Mouse (Mus musculus) adrenal gland, postnatal 10 days (tissue): ENCODE data around the gene Prmt8. TPM values are rescaled to one million over a fixed set of nuclear protein-coding genes. Genes with fewer than 3 reads are reported as not detected.

Experiments used
- DNase-seq: peaks from one replicate; pipeline ENCODE4 v3.0.0; 2021; ENCODE audit warnings: mixed read lengths
- total RNA-seq, 2 experiments: library from RNA; stranded (reverse); gene quantifications; 2 replicates each; pipeline ENCODE4 v1.2.3; 2021

Gene Prmt8
- total RNA-seq, 2 experiments from 2014 or later, result 0.12 to 0.15 TPM

DNA sequence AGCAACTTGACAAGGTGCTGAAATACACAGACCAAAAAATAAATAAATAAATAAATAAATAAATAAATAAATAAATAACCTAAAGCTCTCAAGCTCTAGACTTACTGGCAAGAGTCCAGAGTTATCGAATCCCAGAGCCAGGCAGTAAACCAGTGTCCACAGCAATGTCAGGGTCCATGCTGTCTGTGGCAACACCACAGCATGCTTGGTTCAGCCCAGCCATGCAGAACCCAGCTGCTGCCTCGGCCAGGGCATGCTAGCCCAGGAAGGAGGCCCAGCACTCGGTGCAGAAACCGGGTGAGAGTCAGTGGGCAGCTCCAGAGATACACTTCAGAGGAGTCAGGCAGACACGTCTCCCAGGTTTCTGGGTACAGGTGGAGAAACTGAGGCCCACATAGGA lies 29.4 kb downstream of the Prmt8 start:
- DNase-seq, result no peak

DNA sequence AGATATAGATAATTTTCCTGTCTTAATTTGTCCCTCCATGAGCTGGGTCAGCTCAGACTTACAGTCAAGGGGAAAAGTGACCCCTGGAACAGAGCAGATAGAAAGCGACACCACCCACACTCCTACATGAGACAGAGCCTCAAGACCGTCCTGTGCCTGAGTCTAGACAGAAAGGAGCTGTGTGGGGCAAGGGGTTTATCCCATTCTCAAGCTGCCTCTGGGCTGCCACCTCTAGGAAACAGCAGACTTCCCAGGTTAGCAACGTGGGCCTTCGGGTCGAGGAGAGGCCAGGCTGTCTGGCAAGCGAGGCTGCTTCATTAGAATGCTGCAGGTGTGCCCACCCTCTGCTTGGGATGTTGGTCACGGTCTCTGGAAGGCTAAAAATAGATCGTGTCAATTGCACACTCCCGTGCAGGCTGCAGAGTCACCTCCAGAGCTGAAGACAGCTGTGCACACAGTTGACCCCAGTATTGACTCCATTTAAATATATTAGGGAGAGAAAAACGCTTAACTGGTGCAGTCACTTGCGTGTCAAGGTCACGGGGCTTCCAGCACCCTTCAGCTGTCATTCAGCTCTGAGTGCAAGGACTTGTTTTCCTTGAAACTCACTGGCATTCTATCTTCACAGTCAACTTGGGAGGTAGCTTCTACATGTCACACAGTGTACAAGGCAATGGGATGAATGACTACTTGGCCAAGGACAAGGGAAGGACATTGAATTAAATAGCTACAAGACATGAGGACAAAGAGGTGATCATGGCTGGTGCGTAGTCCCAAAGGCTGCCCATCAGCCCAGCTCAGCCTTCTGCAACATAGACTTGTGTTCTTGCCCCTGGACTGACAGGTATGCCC lies 33.9 kb downstream of the Prmt8 start:
- peak; percentile 22 for DNase-seq

DNA sequence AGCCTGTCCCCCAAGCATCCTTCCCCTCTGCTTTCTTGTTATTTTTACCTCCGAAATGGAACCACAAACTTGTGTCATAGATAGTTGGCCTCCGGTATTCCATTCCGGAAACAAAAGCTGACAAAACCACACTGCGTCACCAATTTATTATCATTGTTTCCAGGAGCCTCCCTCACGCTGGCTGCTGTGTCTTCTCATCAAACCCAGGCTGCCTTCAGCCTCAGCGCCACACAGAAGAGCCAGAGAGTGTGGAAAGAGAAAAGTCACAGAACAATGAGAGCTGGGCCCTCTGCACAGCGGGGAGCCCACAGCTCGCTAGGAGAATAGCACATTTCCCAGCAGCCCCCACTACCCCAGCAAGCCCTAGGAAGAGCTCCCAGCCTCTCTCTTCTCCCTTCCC lies 46.1 kb downstream of the Prmt8 start:
- no peak for DNase-seq

DNA sequence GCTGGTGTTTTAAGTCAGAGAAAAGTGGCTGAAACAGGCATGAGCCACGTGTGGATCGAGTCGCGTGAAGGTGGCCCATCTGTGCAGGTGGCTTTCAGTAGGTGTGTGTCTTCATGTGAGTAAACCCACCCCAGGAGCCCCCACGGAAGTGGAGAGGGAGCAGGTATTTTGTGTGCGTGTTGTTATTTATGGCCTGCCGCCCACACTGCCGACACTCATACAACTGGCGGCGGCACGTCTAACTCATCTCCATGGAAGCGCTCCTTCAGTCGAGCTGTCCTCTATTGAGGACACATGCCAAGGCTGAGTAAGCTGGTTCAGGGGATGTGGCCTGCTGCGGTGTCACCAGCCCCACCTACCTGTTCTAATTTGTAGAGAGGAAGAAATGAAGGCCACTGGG lies 49.4 kb downstream of the Prmt8 start:
- DNase-seq, result no peak

DNA sequence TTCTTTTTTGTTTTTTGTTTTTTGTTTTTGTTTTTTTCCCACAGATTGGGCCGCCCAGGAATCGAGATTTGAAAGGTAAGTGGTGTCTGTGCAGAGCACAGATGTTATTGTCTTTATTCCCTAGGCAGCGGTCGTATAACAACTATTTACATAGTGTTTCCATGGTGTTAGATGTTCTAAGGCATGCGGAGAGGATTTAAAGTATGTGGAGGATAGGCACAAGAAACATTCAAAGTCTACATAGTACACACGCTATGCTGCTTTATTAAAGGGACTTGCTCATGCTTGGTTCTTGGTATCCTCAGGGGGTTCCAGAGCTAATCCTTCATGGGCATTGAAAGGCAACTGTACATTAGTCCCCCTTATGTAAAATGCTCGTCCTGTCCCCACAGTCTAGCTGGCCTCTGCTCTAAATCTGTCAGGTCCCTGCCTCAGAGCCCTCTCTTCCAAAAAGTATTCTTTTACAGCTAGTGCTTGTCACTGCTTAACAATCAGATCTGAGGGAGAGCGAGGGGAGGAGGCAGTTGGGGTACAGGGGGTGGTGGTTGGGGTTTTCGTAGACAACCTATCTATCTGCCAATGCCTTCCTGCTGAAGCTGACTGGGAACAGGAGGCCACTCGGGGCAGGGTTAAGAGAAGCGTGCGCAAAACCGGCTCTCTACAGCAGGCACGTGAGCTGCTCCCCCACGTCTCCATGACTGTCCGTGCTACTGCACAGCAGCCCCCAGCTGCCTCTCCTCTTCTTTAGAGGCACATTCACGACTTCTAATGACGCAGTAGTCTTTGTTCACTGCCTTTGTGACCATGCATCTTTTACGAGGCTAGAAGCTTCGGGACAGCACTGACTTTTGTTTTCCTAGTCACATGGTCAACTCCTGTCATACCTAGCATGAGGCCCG lies 51.8 kb downstream of the Prmt8 start:
- DNase-seq, result no peak

DNA sequence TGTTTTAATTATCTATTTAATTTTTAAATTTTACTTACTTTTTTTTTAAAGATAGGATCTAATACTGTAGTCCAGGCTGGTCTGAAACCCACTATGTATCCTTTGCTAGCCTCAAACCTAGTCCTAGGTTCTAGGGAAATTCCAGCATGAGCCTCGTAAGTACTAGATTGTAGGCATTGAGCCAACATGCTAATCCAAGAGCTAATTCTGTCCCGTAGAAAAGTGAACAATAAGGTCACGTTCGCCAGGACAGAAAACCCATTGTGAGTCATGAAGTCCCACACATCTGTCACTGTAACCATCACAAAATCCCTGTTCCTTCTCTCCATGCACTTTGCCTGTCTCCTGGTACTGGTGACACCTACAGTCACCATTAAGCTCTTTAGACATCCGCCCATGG lies 53.8 kb downstream of the Prmt8 start:
- no peak for DNase-seq

DNA sequence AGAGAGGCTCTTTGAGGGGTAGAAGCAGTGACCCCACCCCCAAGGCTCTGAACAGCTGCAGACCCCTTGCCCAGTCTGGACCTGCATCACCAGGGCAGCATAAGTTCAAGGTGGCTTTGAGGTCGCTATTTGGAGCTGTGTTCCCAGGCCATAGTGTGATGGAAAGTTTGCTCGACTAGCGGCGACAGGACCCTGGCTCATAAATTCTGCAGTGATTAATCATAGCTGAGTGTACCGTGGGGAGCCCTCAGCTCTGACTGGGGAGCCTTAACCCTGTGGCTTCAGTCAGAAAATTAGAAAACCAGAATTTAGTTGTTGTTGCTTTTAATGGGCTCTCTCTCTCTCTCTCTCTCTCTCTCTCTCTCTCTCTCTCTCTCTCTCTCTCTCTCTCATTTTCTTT lies 54.4 kb downstream of the Prmt8 start:
- DNase-seq, result no peak

DNA sequence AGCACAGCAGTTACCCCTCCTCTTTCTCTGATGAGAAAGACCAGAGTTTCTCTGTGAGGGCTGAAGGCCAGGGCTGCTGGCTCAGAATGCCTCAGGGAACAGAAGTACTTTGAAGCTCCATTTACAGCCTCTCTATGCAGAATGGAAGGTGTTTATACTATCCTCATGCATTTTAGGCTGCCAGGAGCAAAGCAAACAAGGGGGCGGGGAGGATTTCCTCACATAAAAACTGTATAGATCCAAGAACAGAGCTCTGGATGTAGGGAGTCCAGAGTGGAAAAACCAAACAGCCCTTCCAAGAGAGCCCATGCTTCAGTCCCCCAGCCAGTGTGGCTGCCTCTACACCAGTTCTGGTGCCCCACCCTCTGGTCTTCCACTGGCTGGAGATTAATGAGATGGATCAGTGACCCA lies 61.0 kb downstream of the Prmt8 start:
- DNase-seq, result no peak

DNA sequence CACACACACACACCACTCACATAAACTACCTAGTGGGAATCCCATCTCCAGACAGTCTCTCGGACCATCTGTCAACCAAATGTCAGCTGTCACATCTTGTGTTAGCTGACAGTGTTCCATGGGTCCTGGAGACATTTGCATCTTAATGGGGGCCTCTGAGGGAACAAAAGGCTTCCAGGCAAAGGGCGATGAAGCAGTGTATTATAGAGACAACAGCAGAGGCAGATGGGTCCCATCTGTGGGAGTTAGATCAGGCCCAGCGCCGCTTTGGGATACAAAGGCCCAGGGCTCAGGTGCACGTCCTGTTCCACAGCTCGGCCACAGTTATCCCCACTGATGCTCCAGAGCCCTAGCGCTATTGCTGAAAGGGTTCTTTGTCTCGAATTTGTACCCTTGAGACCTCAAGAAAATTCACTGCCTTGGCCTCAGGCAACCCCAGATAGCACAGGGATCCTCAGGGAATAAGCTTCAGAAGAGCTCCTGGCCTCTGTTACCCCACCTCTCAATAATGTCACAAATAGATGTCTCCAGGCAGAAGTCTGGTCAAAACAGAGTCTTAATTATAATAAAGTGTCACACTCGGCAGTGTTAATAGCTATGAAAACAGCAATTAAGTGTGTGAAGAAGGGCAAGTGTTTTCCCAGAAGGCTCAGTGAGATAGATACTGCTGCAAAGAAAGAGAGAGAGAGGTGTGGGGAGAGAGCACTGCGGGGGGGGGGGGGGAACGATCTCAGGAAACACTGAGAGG lies 68.1 kb downstream of the Prmt8 start:
- DNase-seq, result no peak

DNA sequence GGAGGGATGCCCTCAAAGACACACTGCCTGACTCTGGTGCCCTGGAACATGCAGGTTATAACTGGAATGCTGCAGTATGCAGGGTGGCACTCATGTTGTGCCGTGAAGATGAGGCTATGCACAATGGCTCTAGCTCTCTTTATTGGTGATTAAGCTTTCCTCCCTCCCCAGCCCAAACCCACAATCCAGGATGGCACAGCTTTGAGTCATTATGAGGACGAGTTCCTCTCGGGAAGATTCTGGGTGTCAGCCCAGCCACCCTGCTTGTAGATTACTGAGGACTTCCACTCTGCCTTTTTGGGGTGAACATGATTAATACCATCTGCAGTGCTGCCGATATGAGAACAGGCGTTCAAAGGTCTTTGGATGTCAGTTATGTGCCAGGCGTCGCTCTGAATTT lies 75.6 kb downstream of the Prmt8 start:
- no peak for DNase-seq

DNA sequence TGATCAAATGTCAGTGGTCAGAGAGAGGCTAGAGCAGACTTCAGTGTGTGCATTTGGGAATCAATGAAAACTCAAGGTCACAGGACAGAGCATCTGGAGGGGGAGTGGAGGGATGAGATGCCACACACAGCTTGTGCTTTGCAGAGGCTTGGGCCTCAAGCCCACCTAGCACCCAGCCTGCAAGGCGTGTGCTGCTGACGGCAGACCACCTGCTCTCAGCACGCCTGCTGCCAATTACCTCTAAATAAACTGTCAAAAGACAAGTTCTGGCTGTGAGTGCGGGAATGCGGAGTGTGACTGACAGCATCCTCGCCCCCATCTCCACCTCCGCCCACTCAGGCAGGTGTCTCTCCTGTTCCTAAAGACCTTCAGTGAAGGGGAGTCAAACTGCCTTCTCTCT lies 77.0 kb downstream of the Prmt8 start:
- DNase-seq, result no peak

DNA sequence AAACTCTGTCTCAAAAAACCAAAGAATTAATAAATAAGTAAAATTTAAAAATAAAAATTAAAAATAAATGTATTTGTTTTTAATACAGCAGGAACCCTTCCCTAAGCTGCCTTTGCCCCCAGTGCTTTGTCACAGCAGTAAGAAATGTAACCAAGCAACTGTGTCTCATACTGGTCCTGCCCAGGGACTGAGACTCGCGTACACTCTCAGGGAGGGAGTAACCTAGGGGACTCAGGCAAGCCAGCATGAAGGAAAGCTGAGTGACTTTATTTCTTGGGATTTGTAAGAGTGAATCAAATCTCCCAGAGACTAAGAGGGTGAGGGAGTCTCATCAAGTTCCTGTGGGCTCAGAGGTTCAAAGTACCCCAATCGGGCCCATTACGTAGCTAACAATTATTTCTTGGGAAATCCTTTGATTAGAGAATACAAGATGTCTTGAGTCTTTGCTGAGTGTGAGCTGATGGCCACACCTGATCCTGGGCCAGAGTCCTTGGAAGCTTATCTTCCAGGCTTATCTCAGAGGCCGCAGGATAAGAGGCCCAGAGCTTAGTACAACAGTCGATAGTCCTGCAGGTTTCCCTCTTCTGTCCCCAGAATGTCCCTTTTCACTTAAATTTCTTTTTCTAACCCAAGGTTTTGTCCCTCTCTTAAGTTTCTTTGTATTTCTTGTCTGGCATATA lies 82.0 kb downstream of the Prmt8 start:
- DNase-seq, result no peak

DNA sequence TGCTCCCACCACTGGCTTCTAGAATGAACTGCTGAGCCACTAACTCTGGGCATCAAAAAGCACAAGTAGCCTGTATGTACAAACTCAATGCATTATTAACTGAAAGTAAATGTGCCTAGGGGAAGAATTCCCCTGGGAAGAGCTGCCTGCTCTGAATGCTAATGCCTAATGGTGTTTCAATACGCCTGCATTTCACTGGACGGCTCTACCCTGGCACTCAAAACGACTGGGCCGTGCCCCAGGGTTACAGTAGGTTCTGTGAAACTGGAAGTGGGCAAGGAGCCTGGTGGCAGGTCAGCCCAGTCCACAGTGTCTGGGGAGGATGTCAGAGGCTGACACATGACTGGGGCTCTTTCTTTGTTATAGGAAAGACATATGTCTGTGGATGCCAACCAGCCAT lies 84.3 kb downstream of the Prmt8 start:
- DNase-seq, result peak; percentile 51

DNA sequence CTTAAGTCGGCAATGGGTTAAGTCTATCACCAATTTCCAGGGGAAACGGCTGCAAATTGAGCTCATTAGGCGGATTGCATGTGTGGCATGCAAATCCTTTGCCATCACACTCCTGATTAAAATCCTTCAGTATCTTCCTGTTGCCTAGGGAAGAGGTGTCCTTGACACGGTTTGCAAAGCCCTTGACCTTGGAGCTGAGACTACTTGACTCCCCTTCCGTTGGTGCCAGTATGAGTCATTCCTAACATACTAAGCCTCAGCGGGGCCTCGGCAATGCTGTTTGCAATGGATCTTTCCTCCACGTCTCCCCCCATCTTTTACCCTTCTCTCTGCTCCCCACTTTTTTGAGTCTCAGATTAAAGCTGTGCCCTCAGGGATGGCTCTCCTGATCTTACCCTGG lies 85.7 kb downstream of the Prmt8 start:
- DNase-seq, result peak; percentile 58

DNA sequence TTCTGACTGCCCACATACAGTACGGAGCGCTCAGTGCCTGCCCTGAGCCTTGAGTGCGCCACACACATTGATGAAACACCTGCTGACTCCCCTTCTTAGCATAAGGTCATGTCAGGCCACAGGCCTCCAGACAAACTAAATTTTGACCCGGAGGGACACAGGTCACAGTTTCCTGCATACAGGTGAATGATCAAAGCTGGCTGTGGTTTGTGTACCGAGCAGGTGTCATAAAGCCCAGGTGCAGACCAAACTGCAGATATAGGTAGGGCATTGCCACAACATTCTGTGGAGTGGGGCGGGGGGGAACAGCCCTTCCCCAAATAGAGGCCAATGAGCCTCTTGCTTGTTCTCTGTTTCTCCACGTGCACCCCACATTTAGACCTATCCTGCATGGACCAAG lies 88.5 kb downstream of the Prmt8 start:
- DNase-seq, result no peak

DNA sequence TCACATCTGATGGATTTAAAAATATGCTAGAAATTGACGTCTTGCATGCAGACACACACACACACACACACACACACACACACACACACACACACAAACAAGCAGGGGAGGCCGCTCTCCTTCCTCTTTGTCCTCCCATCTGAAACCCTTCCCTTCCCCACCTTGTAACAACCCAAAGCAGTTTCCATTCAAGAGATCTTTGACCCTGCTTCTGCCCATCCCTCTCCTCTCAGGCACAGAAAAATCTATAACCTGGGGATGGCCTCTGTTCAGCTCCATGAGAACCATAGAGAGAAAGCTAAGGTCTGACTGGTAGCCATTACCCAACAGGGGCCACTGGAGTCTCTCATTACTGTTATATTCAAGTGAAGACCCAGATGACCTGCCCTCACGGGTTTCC lies 90.3 kb downstream of the Prmt8 start:
- no peak for DNase-seq

DNA sequence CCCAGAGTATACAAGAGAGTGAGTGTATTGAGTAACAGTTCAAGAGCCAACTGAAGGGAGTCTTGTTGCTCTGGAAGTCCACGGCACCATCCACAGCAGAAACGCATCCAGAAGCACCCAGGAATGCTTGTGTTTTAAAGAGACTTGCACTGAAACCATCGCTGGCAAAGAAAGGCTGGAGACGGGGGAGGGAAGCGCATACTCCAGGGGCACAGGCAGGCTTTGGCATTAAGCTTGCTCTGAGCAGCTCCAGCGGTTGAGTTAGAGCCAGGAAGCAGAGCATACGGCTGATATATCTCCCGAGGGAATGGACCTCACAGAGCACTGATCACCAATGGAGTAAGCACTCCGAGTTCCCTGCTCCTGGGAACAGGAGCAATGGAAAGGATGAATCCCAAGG lies 91.0 kb downstream of the Prmt8 start:
- DNase-seq, result no peak

DNA sequence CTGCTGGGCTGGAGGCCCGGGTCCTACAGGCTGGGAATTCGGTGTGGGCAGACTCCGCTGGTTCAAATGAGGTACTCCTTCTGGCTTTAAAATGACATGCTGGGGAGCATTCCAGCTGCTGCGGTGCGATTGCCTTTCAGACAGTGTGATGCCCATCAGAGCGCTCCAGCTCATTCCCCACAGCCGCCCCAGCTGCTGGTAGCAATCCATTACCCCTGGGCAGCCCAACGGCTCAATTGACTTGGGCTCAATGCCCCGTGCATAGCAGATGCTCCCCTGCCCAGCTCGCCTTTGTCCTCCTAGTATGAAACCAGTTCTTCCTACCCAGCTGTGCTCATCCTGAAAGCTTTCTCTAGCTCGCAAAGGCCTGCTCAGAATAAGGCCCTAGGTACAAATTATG lies 92.4 kb downstream of the Prmt8 start:
- no peak for DNase-seq

DNA sequence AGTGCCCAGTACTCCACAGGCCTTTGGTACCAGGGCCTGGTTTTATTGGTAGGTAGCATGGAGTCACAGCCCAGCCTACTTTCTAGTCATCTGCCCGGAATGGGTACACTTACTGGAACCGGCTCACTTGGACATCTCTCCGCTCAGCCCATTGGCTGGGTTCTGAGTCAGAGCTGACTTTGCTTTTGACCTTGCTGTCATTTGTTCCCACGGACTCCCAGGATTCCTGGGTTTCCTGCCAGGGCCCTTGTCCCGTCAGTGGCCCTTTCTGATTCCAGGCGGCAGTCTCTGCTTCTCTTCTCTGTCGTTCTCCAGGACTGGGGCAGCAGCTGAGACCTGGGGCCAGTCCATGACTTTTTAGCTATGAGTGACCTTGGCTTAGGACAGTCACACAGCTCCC lies 97.2 kb downstream of the Prmt8 start:
- peak; percentile 58 for DNase-seq

DNA sequence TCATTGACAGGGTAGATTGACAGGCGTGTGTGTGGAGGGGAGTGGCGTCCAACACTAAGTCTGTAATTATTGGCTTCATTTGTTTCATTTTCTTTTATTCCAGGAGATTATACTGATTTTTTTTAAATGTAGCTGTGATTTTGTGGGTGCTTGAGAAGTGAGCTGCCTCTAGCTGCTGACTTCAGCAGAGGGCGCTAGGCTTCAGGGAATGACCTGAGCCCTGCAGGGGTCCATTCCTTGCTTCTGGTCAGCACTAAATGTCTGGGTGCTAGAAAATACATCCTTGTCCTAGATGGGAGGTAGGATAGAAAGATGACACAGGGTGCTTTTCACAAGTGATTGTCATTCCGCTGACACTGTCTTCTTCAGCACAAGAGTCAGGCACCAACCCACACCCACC lies 99.2 kb downstream of the Prmt8 start:
- DNase-seq, result no peak

DNA sequence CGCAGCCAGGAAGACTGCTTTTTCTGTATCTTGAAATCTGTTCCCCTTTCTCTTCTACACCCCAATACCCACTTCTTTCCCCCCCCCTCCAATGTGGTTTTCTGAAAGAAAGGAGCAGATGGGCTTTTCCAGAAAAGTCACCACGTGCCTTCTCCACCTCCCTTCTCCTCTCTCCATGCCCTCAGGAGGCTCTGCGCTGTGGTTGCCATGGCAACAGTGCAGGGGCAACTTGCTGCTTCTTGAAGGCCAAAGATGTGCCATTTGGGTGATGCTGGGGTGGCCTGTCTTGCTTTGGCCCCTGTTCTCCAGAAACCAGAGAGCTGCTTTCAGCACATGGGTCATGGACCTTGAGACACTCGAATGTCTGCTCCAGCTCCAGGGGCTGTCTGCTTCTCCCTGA lies 100.0 kb downstream of the Prmt8 start:
- DNase-seq, result no peak

DNA sequence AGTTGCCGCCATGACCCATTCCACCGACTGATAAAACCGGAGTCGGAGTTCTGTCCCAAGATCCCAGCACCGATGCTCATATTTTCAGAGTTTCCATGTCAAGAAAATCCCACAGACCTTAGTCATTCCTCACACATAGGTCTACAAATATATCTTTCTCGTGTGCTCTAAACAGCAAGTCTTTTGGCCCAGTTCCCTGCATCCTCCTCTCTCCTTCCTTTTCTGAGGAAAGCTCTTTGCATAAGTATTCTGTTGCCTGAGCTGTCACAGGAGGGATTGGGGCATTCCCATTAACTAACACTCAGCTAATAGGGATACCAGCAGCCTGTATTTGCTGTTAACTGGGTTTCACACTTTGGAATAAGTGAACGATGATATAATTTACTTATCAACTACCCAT lies 106.0 kb downstream of the Prmt8 start:
- DNase-seq, result no peak
